Mouse (Mus musculus): ENCODE results near the gene Oxct2b. TPM values are rescaled to one million over a fixed set of nuclear protein-coding genes. Genes with fewer than 3 reads are reported as not detected.
A peak's percentile ranks its signal among the peaks of the same experiment; 100 is the strongest.
"Not testable (repeated sequence)": the region's sequence is repeated elsewhere in the genome, so short reads cannot be mapped to it uniquely, and the experiment has no call there.

Oxct2b gene
- total RNA-seq, 2 experiments from 2014 or later: not detected

DNA sequence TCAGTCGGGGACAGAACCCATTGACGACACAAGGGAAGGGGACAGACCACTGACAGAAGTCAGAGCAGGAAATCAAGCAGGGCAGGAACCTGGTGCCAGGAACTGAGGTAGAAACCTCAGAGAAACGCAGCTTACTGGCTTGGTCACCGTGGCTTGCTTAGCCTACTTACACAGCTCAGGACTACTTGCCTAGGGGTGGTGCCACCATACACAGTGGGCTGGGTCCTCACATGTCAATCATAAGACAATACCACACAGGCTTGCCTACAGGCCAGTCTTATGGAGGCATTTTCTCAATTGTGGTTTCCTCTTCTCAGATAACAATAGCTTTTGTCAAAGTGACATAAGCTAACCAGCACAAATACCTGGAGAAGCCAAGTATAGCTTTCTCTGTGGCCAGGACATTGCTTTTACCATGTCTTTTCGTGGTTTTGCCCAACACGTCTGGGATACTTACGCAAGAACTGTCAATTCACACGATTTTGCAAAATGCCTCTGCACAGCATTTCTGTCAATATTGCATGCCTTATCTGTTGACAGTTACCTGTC lies 3.8 kb upstream of the Oxct2b start:
- DNase-seq: no peak

DNA sequence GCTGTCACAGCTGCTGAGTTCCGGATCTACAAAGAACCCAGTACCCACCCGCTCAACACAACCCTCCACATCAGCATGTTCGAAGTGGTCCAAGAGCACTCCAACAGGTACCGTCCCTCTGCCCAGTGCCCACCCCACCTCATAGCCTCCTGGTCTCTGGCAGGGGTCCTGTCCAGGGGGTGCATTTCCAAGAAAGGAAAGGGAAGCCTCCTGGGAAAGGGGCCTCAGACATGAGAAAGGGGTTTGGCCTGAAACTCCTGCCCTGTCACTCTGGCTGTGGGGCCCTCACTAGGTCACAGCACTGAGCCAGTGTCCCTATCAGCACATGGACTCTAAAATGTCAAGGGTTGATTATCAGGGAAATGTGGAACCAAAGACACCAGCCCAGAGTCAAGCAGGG lies 1.4 kb upstream of the Oxct2b start:
- not testable (repeated sequence) for DNase-seq

DNA sequence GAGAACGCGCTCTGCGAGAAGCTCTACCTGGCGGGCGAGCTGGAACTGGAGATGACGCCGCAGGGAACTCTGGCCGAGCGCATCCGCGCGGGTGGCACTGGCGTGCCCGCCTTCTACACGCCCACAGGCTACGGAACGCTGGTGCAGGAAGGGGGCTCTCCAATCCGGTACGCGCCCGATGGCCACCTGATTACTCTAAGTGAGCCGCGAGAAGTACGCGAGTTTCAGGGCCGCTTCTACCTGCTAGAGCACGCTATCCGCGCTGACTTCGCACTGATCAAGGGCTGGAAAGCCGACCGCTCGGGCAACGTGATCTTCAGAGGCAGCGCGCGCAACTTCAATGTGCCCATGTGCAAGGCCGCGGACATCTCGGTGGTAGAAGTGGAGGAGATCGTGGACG lies 574 bp downstream of the Oxct2b start:
- not testable (repeated sequence) for DNase-seq

DNA sequence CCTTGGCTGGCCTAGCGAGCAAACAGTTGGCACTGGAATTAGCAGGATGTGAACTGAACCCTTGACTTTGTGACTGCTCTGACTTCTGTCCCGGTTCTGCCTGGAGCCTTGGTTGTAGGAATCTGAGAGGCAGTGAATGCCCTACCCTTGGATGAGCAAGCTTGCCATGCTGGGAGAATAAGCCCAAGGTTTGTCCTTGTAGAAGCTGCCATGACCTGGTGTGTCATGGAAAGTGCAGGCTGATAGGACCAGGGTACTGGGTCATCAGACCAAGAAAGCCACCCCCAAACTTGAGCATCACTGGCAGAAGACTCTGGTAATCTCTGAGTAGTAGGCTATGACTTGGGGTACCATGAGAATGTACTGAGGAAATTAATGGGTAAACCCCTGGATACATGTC lies 5.2 kb downstream of the Oxct2b start:
- DNase-seq: no peak

DNA sequence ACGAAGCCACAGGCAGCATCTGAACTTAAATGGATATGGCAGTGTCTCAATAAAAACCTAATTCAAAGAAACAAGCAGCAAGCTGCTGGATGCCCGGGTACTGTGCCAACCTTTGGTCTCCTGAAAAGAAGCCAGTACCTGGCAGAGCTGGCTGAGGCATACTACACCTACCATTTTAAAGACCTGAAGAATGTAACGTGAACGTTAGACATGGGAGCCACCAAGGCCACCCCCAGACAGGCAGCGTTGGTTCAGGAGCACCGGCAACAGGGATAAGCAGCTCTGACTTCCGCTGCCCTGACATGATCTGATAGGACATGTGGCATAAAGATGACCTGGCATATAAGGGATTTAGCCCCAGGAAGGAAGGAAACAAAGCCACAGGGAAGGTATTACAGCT lies 10.6 kb downstream of the Oxct2b start:
- DNase-seq: no peak

DNA sequence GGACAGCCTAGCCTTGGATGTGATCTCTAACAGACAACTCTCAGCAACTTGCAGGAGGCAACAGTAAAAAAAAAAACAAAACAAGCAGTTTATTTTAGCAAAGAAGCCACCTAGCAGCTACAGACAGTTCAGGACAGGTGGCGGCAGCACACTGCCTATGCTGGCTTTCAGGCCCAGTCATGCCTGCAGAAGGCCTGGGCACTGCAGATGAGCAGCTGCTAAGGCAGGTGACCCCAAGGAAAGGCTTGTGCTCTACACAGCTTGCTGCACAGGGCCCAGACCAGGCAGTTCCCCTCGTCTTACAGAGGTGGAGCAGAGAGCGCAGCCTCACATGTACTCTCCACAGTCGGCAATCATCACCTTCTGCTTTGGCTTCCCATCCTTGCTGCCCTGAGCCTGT lies 11.0 kb downstream of the Oxct2b start:
- DNase-seq: no peak

DNA sequence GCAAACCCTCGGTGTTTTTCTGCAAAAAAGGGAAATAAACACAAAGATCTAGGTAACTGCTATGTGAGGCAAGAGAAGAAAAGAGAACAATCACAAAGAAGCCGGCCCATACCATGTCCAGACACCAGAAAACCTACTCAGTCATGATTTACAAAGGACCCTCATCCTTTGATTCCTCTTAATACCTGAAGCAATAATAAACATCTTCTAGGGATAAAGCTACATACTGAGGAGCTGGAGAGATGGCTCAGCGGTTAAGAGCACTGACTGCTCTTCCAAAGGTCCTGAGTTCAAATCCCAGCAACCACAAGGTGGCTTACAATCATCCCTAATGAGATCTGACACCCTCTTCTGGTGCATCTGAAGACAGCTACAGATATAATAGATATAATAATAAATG lies 21.5 kb downstream of the Oxct2b start:
- DNase-seq: no peak

DNA sequence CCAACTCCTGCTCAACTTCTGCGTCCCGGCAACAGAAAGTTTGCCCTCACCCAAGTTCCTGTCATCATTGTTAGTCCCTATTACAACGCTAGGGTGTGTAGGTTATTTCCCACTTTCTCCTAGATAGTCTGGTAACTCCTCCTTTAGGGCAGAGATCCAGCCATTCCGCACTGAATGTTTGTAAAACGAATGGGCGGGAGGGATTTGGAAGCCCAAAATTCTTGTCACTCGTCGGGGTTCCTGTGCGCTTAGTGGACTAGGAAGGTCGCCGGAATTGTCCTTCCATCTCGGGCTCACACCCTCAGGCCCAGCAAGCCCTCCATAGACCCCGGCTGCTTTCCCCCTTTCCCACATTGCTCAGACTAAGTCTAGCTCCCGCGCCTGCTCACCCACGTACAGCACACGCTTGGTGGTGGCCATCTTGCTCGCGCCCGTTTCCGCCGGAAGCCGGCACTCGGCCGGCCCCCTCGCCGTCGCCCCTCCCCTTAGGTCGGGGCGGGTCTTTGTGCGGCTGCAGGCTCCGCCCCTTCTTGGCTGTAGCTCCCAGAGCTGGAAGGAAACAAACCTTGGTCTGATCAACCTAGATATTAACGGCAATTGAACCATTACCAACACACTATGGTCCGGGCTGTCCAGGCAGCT lies 23.6 kb downstream of the Oxct2b start, which contains the start of gene Ppie:
Ppie (minus strand) TSS at position 439 of the 642 bp plus-strand sequence.
- peak; percentile 92 for DNase-seq

DNA sequence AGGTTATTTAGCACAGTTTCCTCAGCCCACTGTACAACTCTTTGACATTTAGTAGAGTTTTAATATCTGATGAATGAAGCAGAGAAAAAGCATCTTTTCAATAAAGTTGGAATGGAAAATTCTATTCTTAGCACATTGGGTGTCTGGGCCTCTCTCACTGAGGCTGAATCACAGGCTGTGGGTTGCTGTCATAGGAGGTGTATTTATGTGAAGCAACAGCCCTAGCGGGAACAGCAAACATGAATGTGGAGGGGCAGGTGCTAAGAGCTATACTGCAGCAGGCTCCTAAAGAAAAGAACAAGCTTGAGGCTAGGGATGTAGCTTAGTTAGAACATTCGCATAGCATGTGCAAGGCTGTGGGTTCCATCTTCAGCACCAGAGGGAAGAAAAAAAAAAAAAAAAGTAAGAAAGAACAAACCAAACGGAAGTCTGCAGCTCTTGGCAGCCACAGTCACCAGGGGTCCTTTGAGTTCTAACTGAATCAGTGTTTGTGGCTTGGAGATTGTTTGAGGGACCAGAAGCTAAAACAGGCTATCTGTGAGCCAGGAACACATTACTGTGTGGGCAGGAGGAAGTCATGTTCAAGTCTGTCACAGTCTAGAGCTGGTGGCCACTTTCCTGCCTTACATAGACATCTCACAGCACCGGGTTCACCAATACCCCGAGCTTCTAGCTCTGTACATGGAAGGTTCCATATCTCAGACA lies 31.5 kb downstream of the Oxct2b start:
- DNase-seq: no peak

DNA sequence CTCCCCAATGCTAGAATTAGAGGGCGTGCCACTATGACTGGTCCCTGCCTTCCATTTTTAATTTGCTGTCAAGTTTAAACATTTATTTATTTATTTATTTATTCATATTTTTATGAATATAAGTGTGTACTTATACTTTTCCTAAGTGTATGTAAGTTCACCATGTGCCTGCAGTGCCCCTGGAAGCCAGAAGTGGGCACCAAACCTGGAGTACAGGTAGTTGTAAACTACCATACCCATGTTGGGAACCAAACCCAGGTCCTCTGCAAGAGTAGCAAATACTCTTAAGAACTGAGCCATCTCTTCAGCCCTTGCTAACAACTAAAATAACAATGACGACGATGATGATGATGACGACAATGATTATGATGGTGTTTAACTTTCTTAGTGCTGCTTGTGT lies 35.9 kb downstream of the Oxct2b start:
- DNase-seq: no peak

DNA sequence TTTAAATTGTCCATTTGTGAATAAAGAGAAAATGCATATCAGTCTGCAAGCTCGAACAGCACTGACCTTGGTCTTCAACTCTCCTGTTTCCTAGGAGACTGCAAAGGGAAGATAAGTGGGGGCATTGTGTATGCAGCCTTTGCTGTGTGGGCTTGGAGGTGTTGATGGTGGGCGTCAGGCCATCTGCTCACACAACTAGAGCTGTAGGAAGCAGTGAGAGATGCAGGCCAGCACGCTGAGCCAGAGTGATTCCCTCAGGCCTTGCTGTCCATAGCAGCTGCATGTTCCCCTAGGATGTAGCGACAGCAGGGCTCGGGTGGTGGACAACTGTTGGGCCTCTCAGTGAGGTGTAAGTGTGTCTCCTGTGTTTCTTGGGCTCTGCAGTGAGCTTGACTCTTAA lies 36.9 kb downstream of the Oxct2b start:
- DNase-seq: no peak

DNA sequence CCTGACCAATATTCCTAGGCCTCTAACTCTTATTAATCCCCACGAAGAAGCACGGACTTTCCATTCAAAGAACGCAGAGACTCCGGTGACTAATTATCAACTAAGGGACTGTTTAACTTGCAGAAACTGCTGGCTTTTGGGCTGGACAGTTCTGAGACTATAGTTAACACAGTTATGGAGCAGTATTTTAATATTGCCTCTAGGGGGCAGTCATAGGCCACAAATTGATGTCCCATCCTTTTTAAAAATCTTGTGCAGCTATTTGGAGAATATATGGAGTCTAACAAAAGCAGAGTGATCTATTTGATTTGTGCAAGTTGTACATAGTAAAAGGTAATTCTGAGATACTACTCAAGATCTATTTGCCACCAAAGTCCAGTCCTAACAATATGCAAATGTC lies 38.9 kb downstream of the Oxct2b start:
- peak; percentile 25 for DNase-seq

DNA sequence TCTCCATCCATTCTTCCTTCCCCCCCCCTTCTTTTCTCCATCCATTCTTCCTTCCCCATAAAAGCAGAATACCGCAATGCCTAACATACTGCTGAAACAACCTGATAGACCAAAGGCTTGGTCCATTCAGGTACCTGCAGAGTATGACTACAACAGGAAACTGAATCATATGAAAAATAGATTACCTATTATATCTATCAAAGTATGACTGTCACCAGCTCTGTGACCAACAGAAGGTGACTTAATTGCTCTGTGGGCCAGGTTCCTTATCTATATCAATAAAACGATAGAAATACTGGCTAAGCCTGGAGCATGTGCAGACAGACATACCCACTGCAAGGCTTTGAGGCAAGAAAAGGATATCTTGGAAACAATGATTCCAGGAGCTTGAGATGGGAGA lies 39.4 kb downstream of the Oxct2b start:
- no peak for DNase-seq

DNA sequence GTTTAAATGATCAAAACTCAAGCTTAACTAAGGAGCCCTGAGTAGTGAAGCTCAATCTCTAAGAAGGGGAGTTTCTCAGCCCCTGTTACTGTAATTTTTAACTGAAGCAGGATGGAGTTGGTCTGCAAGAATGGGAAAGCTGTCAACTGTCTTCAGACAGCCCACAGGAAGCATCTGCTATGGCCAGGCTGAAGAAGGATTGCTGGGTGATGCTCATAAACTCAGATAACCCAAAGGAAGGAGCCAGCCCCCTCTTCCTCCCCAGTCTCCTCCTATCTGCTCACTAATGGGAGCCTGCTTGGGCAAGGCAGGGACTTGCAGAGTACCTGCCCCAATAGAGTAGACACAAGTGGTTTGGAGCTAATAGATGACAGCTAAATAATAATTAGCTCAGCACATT lies 39.8 kb downstream of the Oxct2b start:
- DNase-seq: no peak

DNA sequence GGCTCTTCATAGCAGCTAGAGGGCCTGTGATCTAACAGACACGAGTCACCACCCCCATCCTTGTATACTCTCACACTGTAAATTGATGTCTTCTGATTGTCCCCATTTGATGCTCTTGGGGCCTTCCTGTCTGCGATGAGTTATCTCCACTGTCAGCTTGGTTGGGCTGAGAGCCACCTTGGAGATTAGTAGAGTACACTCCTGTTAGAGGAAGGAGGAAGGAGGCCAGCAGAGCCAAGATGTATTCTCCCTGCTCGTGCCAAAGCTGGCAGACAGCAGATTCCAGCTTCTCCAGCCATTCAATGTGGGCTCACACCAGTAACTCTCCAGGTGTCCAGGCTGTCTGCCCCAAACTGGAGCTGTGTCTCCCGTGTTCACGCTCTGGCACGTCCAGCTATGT lies 44.5 kb downstream of the Oxct2b start:
- no peak for DNase-seq

DNA sequence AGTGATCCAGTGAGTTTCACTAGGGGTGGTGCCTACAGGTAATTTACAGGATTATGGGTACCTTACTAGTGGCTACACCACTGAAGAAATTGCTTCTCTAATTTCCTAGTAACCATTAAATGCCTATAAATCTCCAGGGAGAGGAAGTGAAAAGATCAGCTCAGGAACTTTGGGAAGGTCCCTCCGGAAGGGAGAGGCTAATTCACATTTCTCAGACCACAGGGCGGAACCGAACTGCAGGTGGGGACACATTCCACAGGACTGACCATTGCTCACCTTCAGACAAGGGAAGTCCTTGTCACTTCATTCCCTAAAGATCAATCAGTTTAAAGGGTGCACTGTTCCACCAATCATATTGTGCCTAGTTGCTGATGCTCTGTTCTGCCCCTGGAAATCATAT lies 45.2 kb downstream of the Oxct2b start:
- not testable (repeated sequence) for DNase-seq

DNA sequence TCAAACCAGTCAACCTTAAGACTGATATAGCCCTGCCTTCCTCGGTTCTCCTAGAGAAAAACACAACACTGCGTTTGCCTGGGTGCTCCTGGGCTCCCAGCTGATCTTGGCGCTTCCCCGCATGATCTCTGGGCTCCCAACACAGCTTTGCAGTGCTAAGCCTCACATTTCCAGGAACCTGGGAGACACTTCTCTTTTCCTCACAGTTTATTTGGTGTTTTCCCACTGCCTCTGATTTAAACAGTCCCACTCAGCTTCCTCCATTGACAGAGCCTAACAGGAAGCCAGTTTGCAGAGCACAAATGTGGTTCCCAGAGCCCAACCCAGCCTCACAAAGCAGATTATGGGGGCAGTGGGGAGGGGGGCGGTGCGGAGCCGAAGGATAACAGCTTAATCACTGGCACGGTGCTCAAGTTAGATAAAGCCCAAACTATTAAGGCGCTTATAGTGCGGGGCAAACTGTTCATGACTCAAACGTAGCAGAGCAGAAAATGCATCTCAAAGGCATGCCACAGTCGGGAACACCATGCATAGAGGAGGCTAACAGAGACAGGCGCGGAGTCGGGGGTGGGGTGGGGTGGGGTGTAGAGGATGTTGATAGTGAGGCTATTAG lies 46.3 kb downstream of the Oxct2b start:
- DNase-seq: no peak

DNA sequence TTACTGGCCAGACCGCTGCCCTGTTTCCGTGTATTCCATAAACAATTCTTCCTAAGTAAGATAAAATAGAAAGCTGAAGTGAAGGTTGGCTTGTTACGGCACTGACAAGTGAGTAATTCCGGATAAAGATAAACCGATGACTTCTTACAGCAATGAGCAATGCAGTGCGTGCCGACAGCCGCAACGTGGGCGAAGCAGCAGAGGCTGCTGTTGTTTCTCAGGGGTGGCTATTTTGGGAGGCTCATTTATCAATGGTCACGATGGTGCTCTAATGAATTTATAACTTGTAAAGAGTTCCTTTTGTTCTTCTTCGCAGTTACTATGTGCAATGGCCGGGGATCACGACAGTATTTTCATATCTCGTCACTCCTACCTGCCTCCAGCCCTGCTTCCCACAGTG lies 48.1 kb downstream of the Oxct2b start:
- DNase-seq: no peak

Other genes with a start within 250 kb of the Oxct2b start
- gene Cap1, start 230.2 kb upstream of the Oxct2b start, total RNA-seq (2021): 100 to 1,000 TPM; 128 TPM
- 10 to 100 TPM in 1 of 2 experiments, under 1 TPM in 1; 0.58 to 19.2 TPM for gene Mfsd2a, start 155.1 kb upstream of the Oxct2b start, total RNA-seq (2021)
- gene Mycl, start 120.6 kb upstream of the Oxct2b start, total RNA-seq (2021): 1 to 10 TPM; 3.6 to 5.6 TPM
- gene Trit1, start 99.7 kb upstream of the Oxct2b start, total RNA-seq (2021): 10 to 100 TPM; 19.7 to 22.7 TPM
- gene Bmp8b, start 11.1 kb upstream of the Oxct2b start, total RNA-seq (2021): not detected
- gene Ppie, start 23.7 kb downstream of the Oxct2b start, total RNA-seq (2021): 10 to 100 TPM; 42.5 to 43.1 TPM
- 1 to 10 TPM; 5.0 to 10.0 TPM for gene Hpcal4, start 67.0 kb downstream of the Oxct2b start, total RNA-seq (2021)
- gene Nt5c1a, start 85.2 kb downstream of the Oxct2b start, total RNA-seq (2021): 10 to 100 TPM; 13.2 to 21.7 TPM
- gene Heyl, start 117.3 kb downstream of the Oxct2b start, total RNA-seq (2021): 10 to 100 TPM; 19.5 to 21.0 TPM
- 100 to 1,000 TPM; 102 to 143 TPM for gene Pabpc4, start 146.1 kb downstream of the Oxct2b start, total RNA-seq (2021)
- under 1 TPM in 1 of 2 experiments, not detected in 1; 0.18 TPM for gene Oxct2a, start 207.4 kb downstream of the Oxct2b start, total RNA-seq (2021)
- gene Bmp8a, start 227.0 kb downstream of the Oxct2b start, total RNA-seq (2021): under 1 TPM in 1 of 2 experiments, not detected in 1; 0.90 TPM